7 mouse cellular contexts compared by ENCODE assay signal in the genomic region with DNA sequence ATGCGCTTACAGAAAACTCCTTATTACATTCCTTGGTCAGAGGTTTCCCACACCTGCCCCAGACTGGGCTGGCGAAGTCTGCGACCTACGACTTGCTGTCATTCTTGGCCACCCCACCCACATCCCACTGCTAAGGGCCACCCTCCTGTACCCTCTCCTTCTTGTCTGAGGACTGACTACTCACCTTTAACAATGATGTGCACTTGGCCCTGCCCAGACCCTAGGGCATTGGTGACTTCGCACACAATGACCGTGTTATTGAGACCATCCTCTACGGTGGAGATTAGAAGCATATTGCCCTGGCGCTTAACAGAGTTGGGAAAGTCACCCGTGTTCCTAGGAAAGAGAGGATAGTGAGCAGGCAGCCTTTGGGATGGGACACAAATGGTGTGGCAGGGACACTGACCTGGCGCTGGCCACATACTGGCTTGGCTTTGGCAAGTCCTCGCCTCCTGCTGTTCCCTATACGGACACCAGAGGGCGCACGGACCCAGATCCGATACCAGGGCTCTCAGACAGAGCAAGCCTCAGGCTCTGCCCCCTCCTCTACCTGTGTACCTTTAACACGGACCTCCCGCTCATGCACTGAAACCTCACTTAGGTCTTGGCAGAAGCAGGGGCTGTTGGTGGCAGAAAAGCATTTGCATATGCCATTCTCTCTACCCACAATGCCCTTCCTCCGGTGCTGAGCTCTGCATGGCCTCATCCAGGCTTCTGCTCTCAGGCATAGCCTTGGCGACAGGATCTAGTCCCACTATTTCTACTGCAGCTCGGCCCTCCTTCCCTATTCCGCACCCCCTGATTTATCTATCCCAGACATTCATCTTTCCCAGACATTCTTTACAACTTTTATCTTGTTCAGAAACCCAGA. TPM values are rescaled to one million over a fixed set of nuclear protein-coding genes. Genes with fewer than 3 reads are reported as not detected.
DNase-seq lines count a peak whose midpoint lies in the region; ATAC-seq lines count a peak whose summit lies in the region.

No protein-coding gene starts in this region.

- peak; percentile 98 for ATAC-seq in common myeloid progenitor, adult 5-6 weeks (replicated peaks; ENCODE audit: low read depth, poor library complexity, severe bottlenecking)
- peak; percentile 67 for ATAC-seq in intestine, embryonic 14.5 days (replicated peaks; ENCODE audit: low FRiP score, low TSS enrichment, low read depth)
- peak; percentile 83 for ATAC-seq in midbrain, embryonic 11.5 days (ENCODE audit: low FRiP score)

- H3K27ac ChIP-seq in intestine, embryonic 14.5 days (ENCODE audit: low read depth) = no peak overlapping the region
- H3K27ac ChIP-seq in midbrain, embryonic 11.5 days (ENCODE audit: low read depth, low read length) = no peak overlapping the region

- intact Hi-C loops in gastrocnemius, postnatal 14 days (cut with DNase I; ENCODE audit: low total_unique reads) = loop anchor here (2.0 kb wide), 1 partner anchor 42 kb away; no protein-coding TSS in a partner anchor
- intact Hi-C loops in left cerebral cortex, postnatal 25 days (cut with DNase I) = loop anchor here (1.0 kb wide), 1 partner anchor 46 kb away; no protein-coding TSS in a partner anchor

- no peak overlapping the region for H3K9ac ChIP-seq in intestine, embryonic 14.5 days (ENCODE audit: low read length)
- H3K9ac ChIP-seq in midbrain, embryonic 11.5 days (ENCODE audit: low read length) = no peak overlapping the region

- no peaks in the 10 kb centered on the region for H3K9me3 ChIP-seq in intestine, embryonic 14.5 days (ENCODE audit: control insufficient read depth, low read length)
- H3K9me3 ChIP-seq in midbrain, embryonic 11.5 days (ENCODE audit: control insufficient read depth, low read length) = no peaks in the 10 kb centered on the region; the same call in 1 of the 2 replicates

- WGBS in intestine, embryonic 14.5 days = 50% methylated on average over 21 of the region's 21 CpGs
- WGBS in midbrain, embryonic 11.5 days = 51% methylated on average over 21 of the region's 21 CpGs

- peaks cover 57% of the 10 kb centered on the region for H3K36me3 ChIP-seq in intestine, embryonic 14.5 days (ENCODE audit: control insufficient read depth, insufficient read depth, low read length)
- H3K36me3 ChIP-seq in midbrain, embryonic 11.5 days (ENCODE audit: control insufficient read depth, insufficient read depth, low read length) = no peaks in the 10 kb centered on the region

- no peak overlapping the region for H3K4me2 ChIP-seq in intestine, embryonic 14.5 days (ENCODE audit: low read length)
- no peak overlapping the region for H3K4me2 ChIP-seq in midbrain, embryonic 11.5 days

- no peaks in the 10 kb centered on the region for H3K27me3 ChIP-seq in intestine, embryonic 14.5 days (replicated peaks; ENCODE audit: control insufficient read depth, insufficient read depth, low read length)
- no peaks in the 10 kb centered on the region for H3K27me3 ChIP-seq in midbrain, embryonic 11.5 days (ENCODE audit: control insufficient read depth, insufficient read depth, low read length)

- H3K4me3 ChIP-seq in intestine, embryonic 14.5 days (ENCODE audit: low read depth, low read length) = no peak overlapping the region
- H3K4me3 ChIP-seq in midbrain, embryonic 11.5 days (ENCODE audit: low read depth, low read length) = no peak overlapping the region

- no peaks in the 10 kb centered on the region for H3K4me1 ChIP-seq in intestine, embryonic 14.5 days (replicated peaks; ENCODE audit: control insufficient read depth, insufficient read depth, low read length)
- no peaks in the 10 kb centered on the region for H3K4me1 ChIP-seq in midbrain, embryonic 11.5 days (ENCODE audit: control insufficient read depth, insufficient read depth, low read length)

- DNase-seq in adipocyte (ENCODE audit: low spot score) = peak; percentile 72
- DNase-seq in gastrocnemius, postnatal 14 days = peak; percentile 81
- peak; percentile 93 for DNase-seq in intestine, embryonic 14.5 days (ENCODE audit: low spot score)
- DNase-seq in left cerebral cortex, postnatal 25 days (ENCODE audit: low spot score in 2 of 2) = peak; percentile 71 to 76
- peak; percentile 98 for DNase-seq in midbrain, embryonic 11.5 days (ENCODE audit: low spot score, missing footprints)
- peak; percentile 55 to 61 for DNase-seq in right cerebral cortex, postnatal 36 days (ENCODE audit: low spot score in 2 of 2)

RNA-seq across cellular contexts. Expression of gene Pvr, which starts 10.3 kb away (rescaled TPM):
- 7.7 and 9.7 TPM in 2 replicates for total RNA-seq in common myeloid progenitor, adult 5-6 weeks (2017)
- 1 to 10 TPM; 8.0 to 9.4 TPM for total RNA-seq in gastrocnemius, postnatal 14 days (2021)
- 10.6 and 11.9 TPM in 2 replicates for polyA plus RNA-seq in intestine, embryonic 14.5 days (2014; fragmentation: Nextera tagmentation; extraction: Ambion mirVana)
- 10 to 100 TPM; 10.7 to 13.3 TPM for total RNA-seq in left cerebral cortex, postnatal 25 days (2021)
- polyA plus RNA-seq in midbrain, embryonic 11.5 days (2014; fragmentation: Nextera tagmentation; extraction: Ambion mirVana) = 2.8 and 3.0 TPM in 2 replicates

RNA-seq across cellular contexts. Expression of gene Ceacam19, which starts 22.9 kb away (rescaled TPM):
- total RNA-seq in common myeloid progenitor, adult 5-6 weeks (2017) = not detected in 2 replicates
- not detected for total RNA-seq in gastrocnemius, postnatal 14 days (2021)
- polyA plus RNA-seq in intestine, embryonic 14.5 days (2014; fragmentation: Nextera tagmentation; extraction: Ambion mirVana) = not detected in 2 replicates
- total RNA-seq in left cerebral cortex, postnatal 25 days (2021) = not detected
- polyA plus RNA-seq in midbrain, embryonic 11.5 days (2014; fragmentation: Nextera tagmentation; extraction: Ambion mirVana) = not detected in 2 replicates

RNA-seq across cellular contexts. Expression of gene Igsf23, which starts 39.9 kb away (rescaled TPM):
- total RNA-seq in common myeloid progenitor, adult 5-6 weeks (2017) = 0.29 and 0.46 TPM in 2 replicates
- total RNA-seq in gastrocnemius, postnatal 14 days (2021) = not detected
- 1.1 and 1.7 TPM in 2 replicates for polyA plus RNA-seq in intestine, embryonic 14.5 days (2014; fragmentation: Nextera tagmentation; extraction: Ambion mirVana)
- not detected for total RNA-seq in left cerebral cortex, postnatal 25 days (2021)
- polyA plus RNA-seq in midbrain, embryonic 11.5 days (2014; fragmentation: Nextera tagmentation; extraction: Ambion mirVana) = 0.20 TPM in 1 of 2 replicates, not detected in the other

RNA-seq across cellular contexts. Expression of gene Ceacam16, which starts 49.6 kb away (rescaled TPM):
- not detected in 2 replicates for total RNA-seq in common myeloid progenitor, adult 5-6 weeks (2017)
- total RNA-seq in gastrocnemius, postnatal 14 days (2021) = under 1 TPM in 1 of 2 experiments, not detected in 1; 0.12 TPM
- not detected in 2 replicates for polyA plus RNA-seq in intestine, embryonic 14.5 days (2014; fragmentation: Nextera tagmentation; extraction: Ambion mirVana)
- not detected for total RNA-seq in left cerebral cortex, postnatal 25 days (2021)
- not detected in 2 replicates for polyA plus RNA-seq in midbrain, embryonic 11.5 days (2014; fragmentation: Nextera tagmentation; extraction: Ambion mirVana)

RNA-seq across cellular contexts. Expression of gene Ceacam20, which starts 54.6 kb away (rescaled TPM):
- total RNA-seq in common myeloid progenitor, adult 5-6 weeks (2017) = not detected in 2 replicates
- total RNA-seq in gastrocnemius, postnatal 14 days (2021) = not detected
- polyA plus RNA-seq in intestine, embryonic 14.5 days (2014; fragmentation: Nextera tagmentation; extraction: Ambion mirVana) = 0.05 TPM in 1 of 2 replicates, not detected in the other
- total RNA-seq in left cerebral cortex, postnatal 25 days (2021) = not detected
- polyA plus RNA-seq in midbrain, embryonic 11.5 days (2014; fragmentation: Nextera tagmentation; extraction: Ambion mirVana) = not detected in 2 replicates
